Mouse (Mus musculus) neutrophil, adult 59 days (primary cell): Measurements from ENCODE around the gene Slc23a2. TPM values are rescaled to one million over a fixed set of nuclear protein-coding genes. Genes with fewer than 3 reads are reported as not detected.

Experiments used
- total RNA-seq, 2 experiments: library from RNA; stranded (reverse); gene quantifications; 1 replicate in 1 of 2; 2 replicates in 1 of 2; pipeline ENCODE4 v1.2.4; 2023

Gene Slc23a2
- total RNA-seq = 10 to 100 TPM; 11.4 to 12.1 TPM

DNA sequence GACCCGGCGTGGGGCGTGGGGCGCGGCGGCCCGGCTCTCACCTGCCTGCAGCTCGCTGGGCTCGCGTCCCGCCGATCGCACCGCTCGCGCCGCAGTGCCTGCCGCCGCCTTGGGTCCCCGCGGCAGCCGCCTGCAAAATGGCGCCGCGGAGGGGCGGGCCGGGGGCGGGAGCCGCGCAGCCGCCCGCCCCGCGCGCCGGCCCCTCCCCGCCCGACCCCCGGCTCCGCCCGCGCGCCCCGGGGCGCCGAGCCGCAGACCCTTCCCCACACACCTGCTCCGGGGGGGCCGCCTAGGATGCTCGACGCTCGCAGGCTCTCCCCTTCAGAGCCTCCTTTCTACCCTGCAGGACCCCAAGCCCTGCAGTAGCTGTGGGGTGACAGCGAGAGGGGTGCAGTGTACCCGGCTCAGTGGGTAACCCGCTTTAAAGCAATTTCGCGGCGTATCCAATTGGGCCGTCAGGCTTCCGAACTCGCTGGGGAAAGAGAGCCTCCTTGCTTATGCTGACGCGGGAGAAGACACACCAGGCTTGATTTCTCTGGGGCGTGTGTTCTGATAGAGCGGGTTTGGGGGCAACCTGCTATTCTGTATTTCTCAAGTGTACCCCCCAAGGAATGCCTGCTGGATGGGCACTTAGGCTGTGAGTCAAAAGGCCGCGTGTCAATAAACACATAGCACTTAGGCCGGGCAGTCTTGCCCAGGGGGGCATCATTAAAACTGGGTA lies at the start of gene Slc23a2:
TSS of gene Slc23a2 (minus strand) at position 138 of the 721 bp plus-strand sequence.

DNA sequence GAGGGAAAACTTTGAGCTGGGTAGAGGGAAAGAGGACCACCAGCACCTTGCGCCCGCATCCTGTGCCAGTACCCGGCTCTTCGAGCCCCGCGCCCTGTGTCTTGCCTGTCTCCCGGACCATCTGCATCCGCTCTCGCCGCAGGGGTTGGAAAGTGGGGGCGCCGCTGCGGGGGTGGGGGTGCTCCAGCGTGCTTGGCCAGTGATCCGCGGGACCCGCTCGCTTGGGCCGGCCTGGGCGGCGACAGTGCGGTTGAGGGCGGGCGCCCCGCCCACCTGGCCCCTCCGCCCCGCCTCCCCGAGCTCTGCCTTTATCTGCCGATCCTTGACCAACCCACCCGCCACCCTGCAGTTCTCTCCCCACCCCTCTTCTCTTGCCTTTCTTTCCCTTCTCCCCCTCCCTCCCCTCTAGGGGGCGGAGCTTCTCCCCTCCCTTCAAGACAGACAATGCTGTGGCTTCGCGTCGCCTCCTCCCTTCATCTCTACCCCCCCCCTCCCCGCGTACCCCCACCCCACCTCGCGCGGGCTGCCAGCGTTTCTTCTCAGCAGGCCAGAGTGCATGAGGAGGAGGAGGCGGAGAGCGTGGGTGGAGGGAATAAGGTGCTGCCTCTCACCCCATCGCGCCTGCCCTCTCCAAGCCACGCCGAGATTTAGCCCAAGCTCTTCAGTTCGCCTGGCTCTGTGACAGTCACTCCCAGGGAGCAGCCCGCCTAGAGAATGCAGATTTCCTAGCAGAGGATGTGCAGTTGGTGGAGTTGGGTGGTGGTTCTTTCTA lies 115.1 kb downstream of the Slc23a2 start, which contains the start of gene Rassf2:
TSS of gene Rassf2 (minus strand) at position 613 of the 772 bp plus-strand sequence.

Other genes starting within 250 kb of the Slc23a2 start
- 10 to 100 TPM in 1 of 2 experiments, 1 to 10 TPM in 1; 8.4 to 11.2 TPM for gene Prnp, start 235.2 kb downstream of the Slc23a2 start, total RNA-seq
- gene Prn, start 235.2 kb downstream of the Slc23a2 start, total RNA-seq = not detected
- gene Prnd, start 194.2 kb downstream of the Slc23a2 start, total RNA-seq = not detected
- gene Rassf2, start 114.8 kb downstream of the Slc23a2 start, total RNA-seq = 100 to 1,000 TPM; 128 to 154 TPM
- gene Tmem230, start 102.7 kb upstream of the Slc23a2 start, total RNA-seq = 10 to 100 TPM; 21.6 to 23.4 TPM
- gene Pcna, start 108.2 kb upstream of the Slc23a2 start, total RNA-seq = 100 to 1,000 TPM; 232 to 250 TPM
- gene Cds2, start 118.0 kb upstream of the Slc23a2 start, total RNA-seq = 100 to 1,000 TPM; 107 to 109 TPM
- gene Prokr2, start 240.3 kb upstream of the Slc23a2 start, total RNA-seq = not detected